Mouse (Mus musculus) heart, embryonic 15.5 days (tissue): ENCODE measurements around the gene Oit1. TPM values are rescaled to one million over a fixed set of nuclear protein-coding genes. Genes with fewer than 3 reads are reported as not detected.
A peak's percentile ranks its signal among the peaks of the same experiment; 100 is the strongest.

ENCODE experiments used
- ATAC-seq: fragments of 200-750 bp; cut with Nextera tagmentation; replicated peaks from 2 replicates; pipeline ENCODE4 v1.8.0; 2017; ENCODE audit warnings: low read depth, moderate TSS enrichment; ENCODE audit not compliant: insufficient number of reproducible peaks, insufficient read depth, low FRiP score
- H3K27ac ChIP-seq: fragments of 300-500 bp; sonication (generic); 2 replicates; pipeline ENCODE4 v1.5.1; 2015; ENCODE audit warnings: mild to moderate bottlenecking, inconsistent platforms
- H3K27me3 ChIP-seq: fragments of 300-500 bp; sonication (generic); 2 replicates; pipeline ENCODE4 v1.6.1; 2015; ENCODE audit warnings: inconsistent platforms
- H3K36me3 ChIP-seq: fragments of 300-500 bp; sonication (generic); 2 replicates; pipeline ENCODE4 v1.6.1; 2015; ENCODE audit warnings: mild to moderate bottlenecking, inconsistent platforms
- H3K4me1 ChIP-seq: fragments of 300-500 bp; sonication (generic); replicated peaks from 2 replicates; pipeline ENCODE4 v1.6.1; 2015; ENCODE audit warnings: inconsistent platforms
- H3K4me2 ChIP-seq: fragments of 300-500 bp; sonication (generic); 2 replicates; pipeline ENCODE4 v1.6.1; 2015; ENCODE audit warnings: inconsistent platforms, mild to moderate bottlenecking, moderate library complexity
- H3K4me3 ChIP-seq: fragments of 300-500 bp; sonication (generic); 2 replicates; pipeline ENCODE4 v1.5.1; 2015; ENCODE audit warnings: mild to moderate bottlenecking, inconsistent platforms
- H3K9ac ChIP-seq: fragments of 300-500 bp; sonication (generic); 2 replicates; pipeline ENCODE4 v1.6.1; 2015; ENCODE audit warnings: mild to moderate bottlenecking, inconsistent platforms
- H3K9me3 ChIP-seq: fragments of 300-500 bp; sonication (generic); replicated peaks from 2 replicates; pipeline ENCODE4 v1.6.1; 2016; ENCODE audit warnings: inconsistent platforms
- WGBS: fragments of 180-500 bp; shearing (Covaris S2); methylation state at CpG from one replicate; pipeline ENCODE4 v1.1.7; 2015; ENCODE audit warnings: mixed read lengths; 5-methylcytosine and 5-hydroxymethylcytosine counted together
- polyA plus RNA-seq: library from polyadenylated mRNA; unstranded; fragments of >200 nt; fragmentation: Nextera tagmentation; extraction: Ambion mirVana; gene quantifications from 2 replicates; pipeline ENCODE4 v1.2.1, GENCODE M21; 2015

The Oit1 gene
- polyA plus RNA-seq = 0.13 and 1.5 TPM in 2 replicates

DNA sequence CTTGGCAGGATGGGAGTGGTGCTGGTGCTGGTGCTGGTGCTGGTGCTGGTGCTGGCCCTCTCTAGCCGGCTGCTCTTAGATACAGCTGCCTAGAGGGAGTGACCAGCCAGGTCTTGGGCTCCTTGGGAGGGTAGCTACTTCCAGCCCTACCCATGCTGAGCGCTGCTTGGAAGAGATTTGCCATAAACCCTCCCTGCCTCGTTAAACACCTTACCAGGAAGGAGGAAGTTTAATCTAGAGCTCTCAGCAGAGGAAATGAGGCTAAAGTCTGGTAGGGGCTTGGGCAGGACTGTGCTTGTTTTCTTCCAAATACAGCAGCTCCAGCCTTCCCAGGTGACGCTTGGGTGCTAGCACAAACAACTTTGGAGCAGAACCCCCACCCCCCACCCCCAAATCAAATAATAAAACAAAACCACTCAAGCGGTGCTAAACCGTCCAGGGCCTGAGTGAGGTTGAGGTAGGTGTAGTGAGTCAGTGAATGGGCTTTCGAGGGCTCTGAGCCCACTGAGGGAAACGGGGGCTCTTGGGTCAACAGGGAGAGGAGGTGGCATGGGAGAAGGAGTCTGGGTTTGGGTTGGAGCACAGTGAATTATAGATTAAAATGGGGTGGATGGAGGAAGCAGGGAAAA is at the start of gene Oit1:
Gene Oit1 (minus strand): TSS at position 70 of the 629 bp plus-strand sequence.
- H3K4me2 ChIP-seq = no peak within 1 kb of the TSS
- no peaks in the 10 kb centered on the region for H3K9me3 ChIP-seq
- H3K27ac ChIP-seq = no peak within 1 kb of the TSS
- WGBS = 68% methylated on average over 8 of the region's 8 CpGs
- no peaks in the 10 kb centered on the region for H3K36me3 ChIP-seq
- no peak for ATAC-seq
- no peaks in the 10 kb centered on the region for H3K27me3 ChIP-seq
- no peak within 1 kb of the TSS for H3K4me3 ChIP-seq
- H3K4me1 ChIP-seq = no peaks in the 10 kb centered on the region
- H3K9ac ChIP-seq = no peak within 1 kb of the TSS

- Histone ChIP-seq H3K9ac (no peak overlapping the region), H3K36me3 (no peaks in the 10 kb centered on the region), H3K9me3 (no peaks in the 10 kb centered on the region), H3K27me3 (no peaks in the 10 kb centered on the region), H3K27ac (no peak overlapping the region), H3K4me3 (no peak overlapping the region), H3K4me2 (no peak overlapping the region), H3K4me1 (peaks cover 3% of the 10 kb centered on the region; the same call in 1 of the 2 replicates)
- ATAC-seq = no peak
- 84% methylated on average over 3 of the region's 3 CpGs for WGBS
Measured at GRCm38 (mm10) chr14:8422833-8423232, 44.3 kb upstream of the Oit1 start.

DNA sequence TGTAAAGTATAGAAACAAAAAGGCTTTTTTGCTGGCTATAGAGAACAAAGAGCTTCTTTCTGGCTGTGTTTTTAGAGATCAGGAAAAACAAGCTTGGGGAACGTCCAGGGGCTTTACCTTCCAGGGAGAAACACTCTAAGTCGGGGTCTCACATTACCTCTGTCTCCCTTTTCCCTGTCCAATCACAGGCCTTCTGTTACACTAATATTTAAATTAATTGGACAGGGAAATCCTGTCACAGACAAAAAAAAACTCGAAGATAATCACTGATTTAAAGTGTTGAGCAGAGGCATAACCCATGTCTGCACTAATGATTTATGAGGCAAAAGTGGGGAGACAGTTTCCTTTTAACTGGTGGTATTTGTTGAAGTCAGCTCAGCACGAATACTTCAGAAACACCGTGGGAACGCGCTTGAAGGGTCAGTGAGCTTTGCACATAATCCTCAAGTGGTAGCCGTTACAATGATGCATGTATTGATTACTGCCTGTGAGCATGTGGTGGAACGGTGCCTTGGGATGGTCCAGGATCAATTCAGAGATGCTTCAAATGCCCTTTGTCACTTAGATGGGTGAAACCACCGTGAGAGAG is 42.7 kb upstream of the Oit1 start:
- Histone ChIP-seq H3K27ac (no peak overlapping the region), H3K4me3 (no peak overlapping the region), H3K4me2 (peak overlapping the region; percentile 30; the same call in 1 of the 2 replicates), H3K36me3 (no peaks in the 10 kb centered on the region), H3K9me3 (no peaks in the 10 kb centered on the region), H3K27me3 (no peaks in the 10 kb centered on the region), H3K9ac (no peak overlapping the region), H3K4me1 (peaks cover 3% of the 10 kb centered on the region; the same call in 1 of the 2 replicates)
- 28% methylated on average over 10 of the region's 10 CpGs for WGBS
- no peak for ATAC-seq

DNA sequence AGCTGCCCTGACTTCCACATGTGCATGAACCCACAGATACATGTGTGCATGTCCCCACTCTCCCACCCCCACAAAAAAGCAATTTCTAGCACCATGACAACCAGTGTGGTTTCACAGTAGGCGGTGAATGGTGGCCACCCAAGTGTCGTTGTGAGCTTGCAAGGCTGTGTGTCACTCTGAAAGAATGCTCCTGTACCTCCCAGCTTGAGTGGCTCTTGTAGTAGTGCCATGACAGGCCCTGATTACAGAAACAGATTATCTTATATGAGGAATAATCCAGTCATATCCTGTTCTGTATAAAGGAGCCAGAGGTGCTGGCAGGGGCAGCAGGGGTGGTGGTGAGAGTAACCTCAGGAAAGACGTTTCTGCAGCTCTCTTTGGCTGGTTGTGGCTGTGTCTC is 40.1 kb upstream of the Oit1 start:
- Histone ChIP-seq H3K27ac (no peak overlapping the region), H3K4me3 (no peak overlapping the region), H3K9ac (no peak overlapping the region), H3K36me3 (no peaks in the 10 kb centered on the region), H3K4me1 (peaks cover 3% of the 10 kb centered on the region; the same call in 1 of the 2 replicates), H3K9me3 (no peaks in the 10 kb centered on the region), H3K4me2 (no peak overlapping the region), H3K27me3 (no peaks in the 10 kb centered on the region)
- 33% methylated on average over 3 of the region's 3 CpGs for WGBS
- ATAC-seq = no peak

GRCm38 (mm10) chr14:8405946-8406345 is 27.4 kb upstream of the Oit1 start:
- H3K9me3 ChIP-seq = no peaks in the 10 kb centered on the region
- ATAC-seq = no peak
- no peak overlapping the region for H3K9ac ChIP-seq
- no peak overlapping the region for H3K4me2 ChIP-seq
- no peaks in the 10 kb centered on the region for H3K27me3 ChIP-seq
- H3K4me1 ChIP-seq = no peaks in the 10 kb centered on the region
- H3K4me3 ChIP-seq = no peak overlapping the region
- 61% methylated on average over 6 of the region's 6 CpGs for WGBS
- no peaks in the 10 kb centered on the region for H3K36me3 ChIP-seq
- no peak overlapping the region for H3K27ac ChIP-seq

DNA sequence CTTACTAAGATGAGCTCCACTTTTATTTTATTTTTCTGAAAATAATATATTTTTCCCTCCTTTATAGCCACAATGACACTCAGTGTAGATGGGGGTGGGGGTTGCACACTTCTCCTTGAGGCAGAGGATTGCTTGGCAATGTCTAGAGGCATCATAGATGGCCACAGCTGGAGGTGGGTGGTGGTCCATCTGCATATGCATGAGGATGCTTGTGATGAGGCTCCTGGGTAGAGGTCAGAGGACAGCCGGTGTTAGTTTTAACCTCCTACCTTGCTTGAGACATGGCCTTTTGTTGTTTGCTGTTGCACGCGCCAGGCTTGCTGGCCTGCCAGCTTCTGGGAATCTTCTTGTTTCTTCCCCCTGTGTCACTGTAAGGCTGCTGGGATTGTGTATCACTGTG is 24.8 kb upstream of the Oit1 start:
- H3K27me3 ChIP-seq = no peaks in the 10 kb centered on the region
- H3K4me2 ChIP-seq = no peak overlapping the region
- no peaks in the 10 kb centered on the region for H3K9me3 ChIP-seq
- H3K9ac ChIP-seq = no peak overlapping the region
- no peak overlapping the region for H3K4me3 ChIP-seq
- H3K4me1 ChIP-seq = no peaks in the 10 kb centered on the region
- H3K27ac ChIP-seq = no peak overlapping the region
- H3K36me3 ChIP-seq = no peaks in the 10 kb centered on the region
- 82% methylated on average over 3 of the region's 3 CpGs for whole genome bisulfite sequencing
- ATAC-seq = no peak

DNA sequence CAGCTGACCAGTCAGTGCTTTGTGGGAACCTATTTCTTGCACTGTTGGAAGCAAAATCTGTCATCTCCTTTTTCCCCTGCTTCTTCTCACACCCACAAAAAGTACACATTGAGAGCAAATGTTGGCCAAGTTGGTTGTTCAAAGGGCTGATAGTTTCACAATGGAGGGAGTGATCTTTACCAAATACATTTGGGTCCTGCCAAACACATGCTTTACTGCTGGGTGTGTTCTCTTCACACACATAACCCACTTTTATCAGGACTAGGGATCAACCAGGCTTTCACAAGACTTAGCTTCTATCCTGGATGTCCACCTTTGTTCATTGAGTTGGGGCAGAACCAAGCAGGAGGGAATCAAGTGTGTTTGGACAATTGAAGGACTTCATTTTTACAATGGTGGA is 20.0 kb upstream of the Oit1 start:
- H3K27ac ChIP-seq = no peak overlapping the region
- H3K36me3 ChIP-seq = no peaks in the 10 kb centered on the region
- no peaks in the 10 kb centered on the region for H3K27me3 ChIP-seq
- H3K4me1 ChIP-seq = no peaks in the 10 kb centered on the region
- H3K4me3 ChIP-seq = no peak overlapping the region
- H3K9me3 ChIP-seq = no peaks in the 10 kb centered on the region
- no peak for ATAC-seq
- H3K9ac ChIP-seq = no peak overlapping the region
- no peak overlapping the region for H3K4me2 ChIP-seq

GRCm38 (mm10) chr14:8395690-8396287 is 17.2 kb upstream of the Oit1 start:
- H3K4me3 ChIP-seq = no peak overlapping the region
- no peak overlapping the region for H3K27ac ChIP-seq
- H3K27me3 ChIP-seq = no peaks in the 10 kb centered on the region
- no peaks in the 10 kb centered on the region for H3K36me3 ChIP-seq
- no peak overlapping the region for H3K9ac ChIP-seq
- H3K9me3 ChIP-seq = no peaks in the 10 kb centered on the region
- H3K4me1 ChIP-seq = no peaks in the 10 kb centered on the region
- H3K4me2 ChIP-seq = no peak overlapping the region
- no peak for ATAC-seq
- WGBS = 36% methylated on average over 7 of the region's 7 CpGs

- H3K27me3 ChIP-seq = no peaks in the 10 kb centered on the region
- H3K36me3 ChIP-seq = no peaks in the 10 kb centered on the region
- no peaks in the 10 kb centered on the region for H3K4me1 ChIP-seq
- no peak overlapping the region for H3K4me3 ChIP-seq
- H3K27ac ChIP-seq = no peak overlapping the region
- no peaks in the 10 kb centered on the region for H3K9me3 ChIP-seq
- no peak overlapping the region for H3K4me2 ChIP-seq
- WGBS = 56% methylated on average over 6 of the region's 6 CpGs
- ATAC-seq = no peak
- no peak overlapping the region for H3K9ac ChIP-seq
Measured at GRCm38 (mm10) chr14:8392181-8392825, 13.7 kb upstream of the Oit1 start.

DNA sequence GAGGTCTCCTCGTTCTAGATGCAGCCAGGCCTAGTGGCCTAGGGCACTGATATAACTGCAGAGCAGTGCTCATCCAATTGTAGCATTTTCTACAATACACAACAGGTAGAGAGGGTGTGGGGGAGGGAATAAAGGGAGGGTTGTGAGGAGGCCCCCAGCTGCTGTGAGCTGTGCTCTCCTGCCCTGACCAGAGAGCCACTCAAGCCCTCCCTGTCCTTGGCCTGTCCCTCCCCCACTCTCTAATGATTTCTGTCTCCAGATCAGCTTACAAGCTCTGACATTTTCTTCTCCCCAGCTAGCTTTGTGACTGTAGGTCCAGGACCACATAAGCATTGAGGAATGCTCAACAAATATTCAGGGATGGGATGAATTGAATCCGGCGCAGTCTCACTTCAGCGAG is 9.2 kb downstream of the Oit1 start:
- Histone ChIP-seq H3K27me3 (no peaks in the 10 kb centered on the region), H3K4me1 (no peaks in the 10 kb centered on the region), H3K36me3 (no peaks in the 10 kb centered on the region), H3K4me3 (no peak overlapping the region), H3K27ac (no peak overlapping the region), H3K9me3 (no peaks in the 10 kb centered on the region), H3K9ac (no peak overlapping the region), H3K4me2 (no peak overlapping the region)
- WGBS = 79% methylated on average over 4 of the region's 4 CpGs
- ATAC-seq = no peak

DNA sequence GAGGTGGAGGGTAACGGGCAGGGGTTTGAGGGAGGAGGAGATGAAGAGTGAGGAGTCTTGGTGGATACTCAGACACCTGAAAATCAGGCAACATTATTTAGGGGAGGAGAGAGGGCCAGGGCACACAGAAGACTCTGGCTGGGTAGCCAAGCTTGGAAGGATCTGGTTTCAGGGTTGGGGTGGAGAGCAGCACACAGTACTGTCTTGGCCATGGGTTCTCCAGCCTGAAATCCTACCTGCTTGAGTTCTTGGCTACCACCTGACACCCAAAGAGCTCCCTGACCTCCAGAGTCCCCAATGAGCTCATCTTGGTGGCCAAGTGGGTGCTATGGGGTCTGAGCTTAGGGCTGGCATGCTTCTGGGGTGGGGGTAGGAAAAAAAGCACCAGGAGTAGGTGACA is 9.7 kb downstream of the Oit1 start:
- Histone ChIP-seq H3K4me1 (no peaks in the 10 kb centered on the region), H3K4me3 (no peak overlapping the region), H3K9me3 (no peaks in the 10 kb centered on the region), H3K36me3 (no peaks in the 10 kb centered on the region), H3K9ac (no peak overlapping the region), H3K4me2 (no peak overlapping the region), H3K27me3 (no peaks in the 10 kb centered on the region), H3K27ac (no peak overlapping the region)
- WGBS = 70% methylated on average over 1 of the region's 1 CpGs
- ATAC-seq = no peak
